In the genomic region with DNA sequence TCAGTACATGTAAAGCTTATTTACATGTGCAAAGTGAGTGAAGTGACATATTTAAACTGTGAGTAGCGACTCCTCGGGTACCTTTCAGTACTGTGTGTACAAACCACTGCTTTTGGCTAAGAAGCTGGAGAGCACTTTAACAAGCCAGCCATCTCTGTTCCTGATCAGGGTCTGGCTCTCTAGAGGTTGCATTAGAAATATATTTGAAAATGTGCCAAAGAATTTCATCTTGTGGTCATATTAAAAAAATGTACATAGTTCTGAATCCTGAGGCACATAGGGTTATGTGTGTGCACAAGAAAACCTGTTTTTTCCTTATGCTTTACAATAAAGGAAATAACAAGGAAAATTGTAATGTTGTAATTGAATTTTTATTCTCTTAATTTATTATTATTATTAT, we compare ENCODE assay signal across 20 mouse cellular contexts. TPM values are rescaled to one million over a fixed set of nuclear protein-coding genes. Genes with fewer than 3 reads are reported as not detected.
A peak's percentile ranks its signal among the peaks of the same experiment; 100 is the strongest.
DNase-seq lines count a peak whose midpoint lies in the region; ATAC-seq and TF ChIP-seq lines count a peak whose summit lies in the region.
"Had no signal": no experiment of that assay in that cellular context is flagged by ENCODE, and none has a peak within 500 bp of the region (broad histone marks: within the 10 kb centered on the region; RNA-seq: fewer than 3 reads in every experiment).

No protein-coding gene starts in this region.

- 0 out of 2 replicates have a peak, but pooled peaks cover 4% of the 10 kb centered on the region for H3K4me1 ChIP-seq in embryonic facial prominence, embryonic 14.5 days (ENCODE audit: control insufficient read depth, insufficient read depth, low read length)
- peaks cover 13% of the 10 kb centered on the region for H3K4me1 ChIP-seq in embryonic facial prominence, embryonic 10.5 days
- no peaks in the 10 kb centered on the region for H3K4me1 ChIP-seq in lung, postnatal 0 days (ENCODE audit: insufficient read depth, low read depth, low read length)
- H3K4me1 ChIP-seq: forebrain, embryonic 13.5 days; forebrain, embryonic 15.5 days had no signal

- 68% methylated on average over 2 of the region's 2 CpGs for WGBS in embryonic facial prominence, embryonic 14.5 days
- WGBS in embryonic facial prominence, embryonic 10.5 days = 96% methylated on average over 2 of the region's 2 CpGs
- 66% methylated on average over 2 of the region's 2 CpGs for WGBS in lung, postnatal 0 days

- H3K9me3 ChIP-seq in embryonic facial prominence, embryonic 14.5 days (ENCODE audit: control insufficient read depth, low read length) = no peaks in the 10 kb centered on the region
- 0 out of 2 replicates have a peak, but pooled peaks cover 5% of the 10 kb centered on the region for H3K9me3 ChIP-seq in embryonic facial prominence, embryonic 10.5 days
- H3K9me3 ChIP-seq in lung, postnatal 0 days (ENCODE audit: low read length) = no peaks in the 10 kb centered on the region
- H3K9me3 ChIP-seq: embryonic facial prominence, embryonic 13.5 days; forebrain, embryonic 13.5 days; forebrain, embryonic 15.5 days had no signal

- no peak for ATAC-seq in embryonic facial prominence, embryonic 14.5 days (ENCODE audit: low read depth)
- peak; percentile 5; the same call in 1 of the 2 replicates for ATAC-seq in lung, postnatal 0 days
- no peak for ATAC-seq in megakaryocyte-erythroid progenitor cell, adult 5-6 weeks (replicated peaks; ENCODE audit: low FRiP score, low TSS enrichment, poor library complexity, severe bottlenecking)
- ATAC-seq: activated CD4-positive, CD25-positive, alpha-beta regulatory T cell, adult 4 months; forebrain, embryonic 13.5 days; forebrain, embryonic 15.5 days; forebrain, postnatal 0 days; Patski had no signal

- no peaks in the 10 kb centered on the region for H3K36me3 ChIP-seq in embryonic facial prominence, embryonic 14.5 days (ENCODE audit: control insufficient read depth, insufficient read depth, low read length)
- peaks cover 27% of the 10 kb centered on the region for H3K36me3 ChIP-seq in embryonic facial prominence, embryonic 10.5 days (replicated peaks)
- no peaks in the 10 kb centered on the region for H3K36me3 ChIP-seq in lung, postnatal 0 days (ENCODE audit: insufficient read depth, low read length)

- H3K27ac ChIP-seq in embryonic facial prominence, embryonic 14.5 days (replicated peaks; ENCODE audit: low read depth, low read length) = no peak overlapping the region
- H3K27ac ChIP-seq in embryonic facial prominence, embryonic 10.5 days (replicated peaks) = no peak overlapping the region
- H3K27ac ChIP-seq in lung, postnatal 0 days (ENCODE audit: low read length) = no peak overlapping the region
- H3K27ac ChIP-seq: embryonic facial prominence, embryonic 13.5 days; forebrain, embryonic 13.5 days; forebrain, embryonic 15.5 days had no signal

- no peak for TF ChIP-seq CTCF in lung, postnatal 0 days (IDR thresholded peaks at IDR 0.05)

- H3K4me3 ChIP-seq in embryonic facial prominence, embryonic 14.5 days (ENCODE audit: low read depth, low read length) = no peak overlapping the region
- no peak overlapping the region for H3K4me3 ChIP-seq in embryonic facial prominence, embryonic 10.5 days
- no peak overlapping the region for H3K4me3 ChIP-seq in lung, postnatal 0 days (ENCODE audit: low read depth, low read length)
- H3K4me3 ChIP-seq: embryonic facial prominence, embryonic 13.5 days; forebrain, embryonic 13.5 days; forebrain, embryonic 15.5 days had no signal

- no peak for TF ChIP-seq EP300 in lung, postnatal 0 days (IDR thresholded peaks at IDR 0.05)

- DNase-seq in embryonic facial prominence, embryonic 14.5 days (ENCODE audit: low spot score) = peak; percentile 17
- no peak for DNase-seq in embryonic facial prominence, embryonic 10.5 days (ENCODE audit: low spot score)
- peak; percentile 36 for DNase-seq in lung, postnatal 0 days (ENCODE audit: low spot score)
- no peak for DNase-seq in lung, adult 18-20 months
- peak; percentile 52 for DNase-seq in 3T3-L1 (ENCODE audit: low read depth, low spot score)
- DNase-seq: adrenal gland, adult 8-10 months; adrenal gland, postnatal 14 days; adrenal gland, postnatal 36 days; cerebellum, adult 11-12 months; cerebellum, adult 2 months; cerebellum, adult 9-10 months; cerebellum, postnatal 10 days; cerebellum, postnatal 25 days; forebrain, postnatal 0 days had no signal

- H3K4me2 ChIP-seq in embryonic facial prominence, embryonic 14.5 days (ENCODE audit: low read depth, low read length) = no peak overlapping the region
- no peak overlapping the region for H3K4me2 ChIP-seq in lung, postnatal 0 days (replicated peaks; ENCODE audit: low read depth, low read length)
- H3K4me2 ChIP-seq: embryonic facial prominence, embryonic 13.5 days; forebrain, embryonic 13.5 days; forebrain, embryonic 15.5 days had no signal

- H3K9ac ChIP-seq in embryonic facial prominence, embryonic 14.5 days (ENCODE audit: low read depth, low read length) = no peak overlapping the region
- no peak overlapping the region for H3K9ac ChIP-seq in lung, postnatal 0 days (replicated peaks; ENCODE audit: low read depth)
- H3K9ac ChIP-seq: embryonic facial prominence, embryonic 13.5 days; forebrain, embryonic 13.5 days; forebrain, embryonic 15.5 days; forebrain, postnatal 0 days had no signal

- H3K27me3 ChIP-seq in embryonic facial prominence, embryonic 14.5 days (replicated peaks; ENCODE audit: control insufficient read depth, insufficient read depth, low read length) = no peaks in the 10 kb centered on the region
- H3K27me3 ChIP-seq in embryonic facial prominence, embryonic 10.5 days (replicated peaks; ENCODE audit: low read depth, poor library complexity, severe bottlenecking) = no peaks in the 10 kb centered on the region
- no peaks in the 10 kb centered on the region for H3K27me3 ChIP-seq in lung, postnatal 0 days (replicated peaks; ENCODE audit: insufficient read depth, low read length)
- H3K27me3 ChIP-seq: embryonic facial prominence, embryonic 13.5 days; forebrain, embryonic 13.5 days; forebrain, embryonic 15.5 days; Patski had no signal

RNA-seq across cellular contexts. Expression of a gene that starts 59.2 kb away (rescaled TPM):
- 25.6 and 26.5 TPM in 2 replicates for polyA plus RNA-seq in embryonic facial prominence, embryonic 14.5 days (2014; fragmentation: Nextera tagmentation; extraction: Ambion mirVana)
- polyA plus RNA-seq in embryonic facial prominence, embryonic 10.5 days (2016; fragmentation: Nextera tagmentation; extraction: Ambion mirVana) = 24.5 and 24.9 TPM in 2 replicates
- 15.1 and 17.2 TPM in 2 replicates for polyA plus RNA-seq in lung, postnatal 0 days (2015; fragmentation: Nextera tagmentation; extraction: Ambion mirVana)
- total RNA-seq in megakaryocyte-erythroid progenitor cell, adult 5-6 weeks (2014; fragmentation: Nextera tagmentation) = 25.6 and 29.3 TPM in 2 replicates
- 17.5 and 39.9 TPM in 2 replicates for total RNA-seq in megakaryocyte-erythroid progenitor cell, adult 5-6 weeks (2017)

Comparison
In these comparisons a context has a peak if more than half of its experiments do, and no peak if none do; other contexts are left out.
1. DNase-seq: peak in embryonic facial prominence, embryonic 14.5 days (single experiment), lung, postnatal 0 days (single experiment) and 3T3-L1 (single experiment); none in embryonic facial prominence, embryonic 10.5 days (single experiment) and lung, adult 18-20 months (0 of 2).